Mouse (Mus musculus) hindbrain, embryonic 16.5 days (tissue): ENCODE measurements around the gene Fam160a1. TPM values are rescaled to one million over a fixed set of nuclear protein-coding genes. Genes with fewer than 3 reads are reported as not detected.

Experiments used
- ATAC-seq: fragments of 200-750 bp; cut with Nextera tagmentation; 2 replicates; pipeline ENCODE4 v1.8.0; 2017; ENCODE audit warnings: moderate TSS enrichment, moderate library complexity
- H3K27ac ChIP-seq: fragments of 300-500 bp; sonication (generic); 2 replicates; pipeline ENCODE4 v1.5.1; 2014; ENCODE audit warnings: low read depth, mild to moderate bottlenecking, control low read depth, low read length, moderate library complexity
- H3K27me3 ChIP-seq: fragments of 300-500 bp; sonication (generic); replicated peaks from 2 replicates; pipeline ENCODE4 v1.6.1; 2014; ENCODE audit warnings: low read length; ENCODE audit not compliant: control insufficient read depth, insufficient read depth
- H3K36me3 ChIP-seq: fragments of 300-500 bp; sonication (generic); 2 replicates; pipeline ENCODE4 v1.6.1; 2014; ENCODE audit warnings: mild to moderate bottlenecking, low read length, moderate library complexity, mixed read lengths; ENCODE audit not compliant: control insufficient read depth, insufficient read depth
- H3K4me1 ChIP-seq: fragments of 300-500 bp; sonication (generic); 2 replicates; pipeline ENCODE4 v1.6.1; 2014; ENCODE audit warnings: low read depth, low read length; ENCODE audit not compliant: control insufficient read depth, insufficient read depth
- H3K4me2 ChIP-seq: fragments of 300-500 bp; sonication (generic); 2 replicates; pipeline ENCODE4 v1.6.1; 2014; ENCODE audit warnings: mild to moderate bottlenecking, low read length, control low read depth, moderate library complexity
- H3K4me3 ChIP-seq: fragments of 300-500 bp; sonication (generic); 2 replicates; pipeline ENCODE4 v1.5.1; 2014; ENCODE audit warnings: mild to moderate bottlenecking, low read length, control low read depth, moderate library complexity
- H3K9ac ChIP-seq: fragments of 300-500 bp; sonication (generic); 2 replicates; pipeline ENCODE4 v1.6.1; 2014; ENCODE audit warnings: low read depth, mild to moderate bottlenecking, control low read depth, low read length, moderate library complexity
- H3K9me3 ChIP-seq: fragments of 300-500 bp; sonication (generic); 2 replicates; pipeline ENCODE4 v1.6.1; 2014; ENCODE audit warnings: mild to moderate bottlenecking, low read length, moderate library complexity; ENCODE audit not compliant: control insufficient read depth
- WGBS: fragments of 180-500 bp; shearing (Covaris S2); extraction: QIAGEN DNeasy Blood & Tissue Kit; methylation state at CpG from one replicate; pipeline ENCODE4 v1.1.7; 2014; 5-methylcytosine and 5-hydroxymethylcytosine counted together
- polyA plus RNA-seq: library from polyadenylated mRNA; unstranded; fragments of >200 nt; fragmentation: Nextera tagmentation; extraction: Ambion mirVana; gene quantifications from 2 replicates; pipeline ENCODE4 v1.2.1, GENCODE M21; 2015

Gene Fam160a1
- polyA plus RNA-seq, 1 experiment from 2014 or later: 0.63 TPM

DNA sequence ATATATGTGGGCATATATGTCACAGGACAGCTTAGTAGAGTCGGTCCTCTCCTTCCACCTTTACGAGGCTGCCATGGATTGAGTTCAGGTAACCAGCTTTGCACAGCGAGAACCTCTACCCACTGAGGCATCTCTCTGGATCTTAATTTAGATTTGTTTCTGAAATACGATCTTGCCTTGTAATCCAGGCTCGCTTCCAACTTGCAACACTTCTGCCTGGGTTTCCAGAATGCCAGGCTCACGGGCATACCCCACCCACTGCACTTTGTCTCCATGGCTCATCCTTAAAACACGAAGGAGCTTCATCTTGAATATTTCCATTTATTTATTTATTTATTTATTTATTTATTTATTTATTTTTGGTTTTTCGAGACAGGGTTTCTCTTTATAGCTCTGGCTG lies 131.8 kb downstream of the Fam160a1 start:
- WGBS: 91% methylated on average over 8 of the region's 8 CpGs
- H3K36me3 ChIP-seq: no peaks in the 10 kb centered on the region
- H3K9ac ChIP-seq: no peak overlapping the region

DNA sequence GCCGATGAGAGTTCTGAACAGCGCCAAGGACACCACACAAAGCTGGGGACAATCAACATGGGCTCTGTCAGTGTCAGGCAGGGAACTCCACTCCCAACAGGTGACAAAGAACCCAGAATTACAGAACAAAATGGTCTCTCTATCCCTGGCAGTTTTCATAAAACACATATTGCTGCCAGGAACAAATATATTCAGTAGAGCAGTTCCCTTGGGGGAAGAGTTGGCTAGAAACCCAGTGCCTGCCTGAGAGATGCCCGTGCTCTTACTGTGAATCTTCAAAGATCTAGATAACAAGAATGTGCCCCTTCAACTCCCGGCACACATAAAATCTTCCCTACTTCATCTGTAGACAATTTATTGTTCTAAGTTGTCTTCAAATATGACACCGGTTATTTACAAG lies 133.5 kb downstream of the Fam160a1 start:
- Histone ChIP-seq H3K4me3 (no peak overlapping the region), H3K4me2 (no peak overlapping the region), H3K27ac (no peak overlapping the region), H3K27me3 (no peaks in the 10 kb centered on the region), H3K9ac (no peak overlapping the region), H3K36me3 (no peaks in the 10 kb centered on the region), H3K9me3 (no peaks in the 10 kb centered on the region), H3K4me1 (no peaks in the 10 kb centered on the region)
- WGBS: 86% methylated on average over 5 of the region's 5 CpGs
- no peak for ATAC-seq

More for the DNA sequence above, 131.8 kb downstream of the Fam160a1 start:
- Histone ChIP-seq H3K27ac (no peak overlapping the region), H3K4me1 (no peaks in the 10 kb centered on the region), H3K4me3 (no peak overlapping the region), H3K9me3 (no peaks in the 10 kb centered on the region), H3K27me3 (no peaks in the 10 kb centered on the region), H3K4me2 (no peak overlapping the region)
- no peak for ATAC-seq

DNA sequence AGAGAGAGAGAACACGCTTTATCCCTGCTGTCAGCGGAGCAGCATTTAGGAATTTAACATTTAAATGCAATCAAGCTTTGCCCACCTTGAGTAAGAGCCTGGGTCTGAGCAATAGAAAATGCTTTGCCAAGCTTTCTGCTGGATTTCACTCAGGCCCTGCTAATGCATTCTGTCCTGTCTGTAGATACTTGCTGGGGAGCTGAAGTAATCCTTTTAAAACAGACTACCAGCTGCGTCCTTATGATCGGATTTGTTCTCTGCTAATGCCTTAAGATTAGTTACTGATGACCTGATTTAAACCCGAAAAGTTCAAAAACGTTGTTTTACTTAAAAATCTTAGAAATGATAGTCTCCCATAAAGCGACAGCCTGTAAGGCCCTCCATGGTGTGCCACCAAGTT lies 136.0 kb downstream of the Fam160a1 start:
- no peak overlapping the region for H3K9ac ChIP-seq
- H3K4me2 ChIP-seq: no peak overlapping the region
- no peak overlapping the region for H3K27ac ChIP-seq
- H3K27me3 ChIP-seq: no peaks in the 10 kb centered on the region
- no peaks in the 10 kb centered on the region for H3K36me3 ChIP-seq
- no peak overlapping the region for H3K4me3 ChIP-seq
- no peaks in the 10 kb centered on the region for H3K4me1 ChIP-seq
- H3K9me3 ChIP-seq: no peaks in the 10 kb centered on the region
- no peak for ATAC-seq
- WGBS: 74% methylated on average over 7 of the region's 7 CpGs

DNA sequence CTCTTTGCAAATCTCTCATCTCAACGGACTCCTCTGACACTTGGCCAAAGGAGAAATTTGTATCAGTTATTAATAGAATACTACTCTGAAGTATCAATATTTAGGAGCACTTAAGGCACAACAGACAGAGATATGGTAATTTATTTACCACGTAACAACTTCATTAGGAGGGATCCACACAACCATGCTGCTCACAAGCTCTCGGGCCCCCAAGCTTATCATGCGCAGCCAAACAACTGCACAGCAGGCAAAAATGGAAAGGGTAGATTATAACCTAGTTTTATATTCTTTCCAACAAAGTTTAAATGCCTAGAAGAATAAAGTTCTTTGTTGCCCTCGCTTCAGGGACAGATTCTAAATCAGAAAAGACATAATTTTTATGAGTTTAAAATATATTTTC lies 137.1 kb downstream of the Fam160a1 start:
- no peak overlapping the region for H3K27ac ChIP-seq
- no peaks in the 10 kb centered on the region for H3K9me3 ChIP-seq
- 83% methylated on average over 5 of the region's 5 CpGs for WGBS
- H3K36me3 ChIP-seq: no peaks in the 10 kb centered on the region
- no peaks in the 10 kb centered on the region for H3K27me3 ChIP-seq
- no peak overlapping the region for H3K9ac ChIP-seq
- no peak overlapping the region for H3K4me2 ChIP-seq
- no peak overlapping the region for H3K4me3 ChIP-seq
- H3K4me1 ChIP-seq: no peaks in the 10 kb centered on the region
- no peak for ATAC-seq

DNA sequence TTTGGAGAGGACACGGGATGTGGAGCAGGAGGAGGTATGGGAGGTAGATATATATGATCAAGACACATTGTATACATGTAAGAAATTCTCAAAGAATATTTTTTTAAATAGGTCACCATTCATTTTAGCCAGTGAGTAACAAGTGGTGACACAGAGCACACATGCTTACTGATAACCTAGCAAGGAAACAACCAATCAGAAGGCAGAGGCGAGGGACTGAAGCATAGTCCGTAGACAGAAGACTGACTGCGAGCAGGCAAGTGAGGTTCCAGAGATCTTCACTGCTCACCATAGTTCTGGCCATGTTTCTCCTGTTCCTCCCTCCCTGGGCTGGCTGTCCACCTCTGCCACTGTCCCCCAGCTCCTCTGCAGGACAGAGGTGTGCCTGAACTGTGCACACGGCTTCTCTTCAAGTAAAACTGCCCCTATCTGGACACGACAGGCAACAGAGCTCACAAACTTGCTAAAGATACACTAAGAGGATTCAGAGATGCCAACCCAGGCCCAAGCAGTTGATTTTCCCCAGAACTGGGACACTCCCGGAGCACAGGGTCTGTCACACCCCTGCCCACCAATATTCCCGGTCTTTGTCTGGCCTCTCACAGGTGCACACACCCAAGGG lies 137.7 kb downstream of the Fam160a1 start:
- Histone ChIP-seq H3K9ac (no peak overlapping the region), H3K4me3 (no peak overlapping the region), H3K27me3 (no peaks in the 10 kb centered on the region), H3K4me1 (no peaks in the 10 kb centered on the region), H3K27ac (no peak overlapping the region), H3K36me3 (no peaks in the 10 kb centered on the region), H3K4me2 (no peak overlapping the region), H3K9me3 (no peaks in the 10 kb centered on the region)
- ATAC-seq: no peak
- whole genome bisulfite sequencing: 82% methylated on average over 8 of the region's 8 CpGs

DNA sequence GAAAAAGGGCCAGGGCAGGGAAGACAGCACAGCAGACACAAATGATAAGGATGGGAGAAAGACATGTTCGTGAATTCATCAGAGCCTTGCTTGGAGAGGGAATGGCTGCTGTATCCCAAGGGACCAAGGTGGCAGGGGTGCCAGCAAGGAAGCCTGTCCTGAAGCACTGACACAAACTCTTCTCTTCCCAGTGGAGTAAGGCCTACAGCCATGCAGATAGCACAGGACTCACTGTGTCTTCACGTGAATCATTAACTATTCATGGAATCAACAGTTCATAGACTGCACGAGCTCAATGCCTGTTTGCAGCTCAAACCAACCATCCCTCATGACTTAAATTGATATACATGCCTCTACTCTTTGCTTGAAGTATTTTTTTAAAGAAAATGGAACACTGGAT lies 139.1 kb downstream of the Fam160a1 start:
- no peak overlapping the region for H3K4me2 ChIP-seq
- no peak for ATAC-seq
- H3K4me1 ChIP-seq: no peaks in the 10 kb centered on the region
- no peaks in the 10 kb centered on the region for H3K27me3 ChIP-seq
- no peaks in the 10 kb centered on the region for H3K9me3 ChIP-seq
- no peak overlapping the region for H3K27ac ChIP-seq
- H3K36me3 ChIP-seq: no peaks in the 10 kb centered on the region
- H3K9ac ChIP-seq: no peak overlapping the region
- H3K4me3 ChIP-seq: no peak overlapping the region
- WGBS: 65% methylated on average over 3 of the region's 3 CpGs

DNA sequence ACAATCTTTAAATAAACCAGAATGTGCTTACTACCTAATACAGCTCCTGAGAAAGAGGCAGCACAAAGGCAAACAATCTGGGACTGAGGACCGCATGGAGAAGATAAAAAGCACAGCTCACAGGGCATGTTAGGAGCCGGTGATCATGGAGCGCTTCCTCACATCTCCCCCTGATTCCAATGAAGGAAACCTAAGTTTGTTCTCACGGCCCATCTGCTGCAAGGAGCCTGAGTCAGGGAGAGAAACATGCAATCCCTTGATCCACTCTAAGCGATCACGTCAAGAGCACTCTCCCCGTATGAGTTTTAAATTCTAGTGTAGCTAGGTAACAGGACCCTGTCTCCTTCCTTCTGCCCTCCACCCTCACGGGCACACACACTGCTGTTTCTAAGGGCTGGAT lies 140.0 kb downstream of the Fam160a1 start:
- H3K9ac ChIP-seq: no peak overlapping the region
- no peaks in the 10 kb centered on the region for H3K4me1 ChIP-seq
- H3K4me2 ChIP-seq: no peak overlapping the region
- no peaks in the 10 kb centered on the region for H3K9me3 ChIP-seq
- H3K36me3 ChIP-seq: no peaks in the 10 kb centered on the region
- 80% methylated on average over 8 of the region's 8 CpGs for WGBS
- no peak overlapping the region for H3K4me3 ChIP-seq
- no peak overlapping the region for H3K27ac ChIP-seq
- H3K27me3 ChIP-seq: no peaks in the 10 kb centered on the region
- no peak for ATAC-seq

DNA sequence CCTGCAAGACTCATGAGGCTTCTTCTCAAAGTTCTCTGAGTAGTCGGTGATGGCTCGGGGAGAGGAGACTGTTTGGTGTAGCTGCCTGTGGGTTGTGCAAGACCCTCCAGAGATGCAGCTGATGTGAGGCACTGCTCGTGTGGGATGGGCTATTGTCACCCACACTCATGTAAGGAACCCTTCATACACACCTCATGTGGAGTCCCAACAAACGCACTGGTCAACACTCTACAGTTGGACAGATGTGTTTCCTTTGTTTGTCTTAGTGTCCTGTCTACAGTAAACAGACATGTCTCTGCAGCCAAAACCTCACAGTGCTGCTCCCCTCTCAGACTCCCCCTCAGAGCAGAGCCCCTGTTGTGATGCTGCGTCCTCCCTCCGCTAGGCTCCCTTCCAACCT lies 147.2 kb downstream of the Fam160a1 start:
- Histone ChIP-seq H3K27ac (no peak overlapping the region), H3K9ac (no peak overlapping the region), H3K4me3 (no peak overlapping the region), H3K9me3 (no peaks in the 10 kb centered on the region), H3K4me2 (no peak overlapping the region), H3K4me1 (no peaks in the 10 kb centered on the region), H3K27me3 (no peaks in the 10 kb centered on the region), H3K36me3 (no peaks in the 10 kb centered on the region)
- no peak for ATAC-seq
- 85% methylated on average over 6 of the region's 6 CpGs for WGBS

DNA sequence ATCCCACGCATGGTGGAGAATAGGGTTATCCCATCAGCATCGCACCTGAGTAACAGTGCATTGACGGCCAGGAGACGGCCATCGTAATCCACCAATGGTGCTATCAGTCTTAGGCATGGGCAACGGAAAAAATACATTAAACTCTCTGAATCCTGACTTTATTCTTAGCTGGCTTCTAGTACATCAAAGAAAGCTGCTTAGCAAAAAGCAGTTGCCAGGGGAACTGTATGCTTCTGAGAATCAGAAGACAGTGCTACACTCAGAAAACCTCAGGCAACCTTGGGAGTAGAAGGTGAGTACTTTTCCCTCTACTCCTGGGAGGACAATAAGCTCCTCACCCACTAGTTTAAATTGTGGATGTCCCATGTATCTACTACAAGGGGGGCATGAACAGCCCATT lies 149.4 kb downstream of the Fam160a1 start:
- no peaks in the 10 kb centered on the region for H3K9me3 ChIP-seq
- no peaks in the 10 kb centered on the region for H3K27me3 ChIP-seq
- 91% methylated on average over 6 of the region's 6 CpGs for WGBS
- H3K36me3 ChIP-seq: no peaks in the 10 kb centered on the region
- H3K27ac ChIP-seq: no peak overlapping the region
- no peaks in the 10 kb centered on the region for H3K4me1 ChIP-seq
- ATAC-seq: no peak
- no peak overlapping the region for H3K9ac ChIP-seq
- H3K4me3 ChIP-seq: no peak overlapping the region
- H3K4me2 ChIP-seq: no peak overlapping the region

DNA sequence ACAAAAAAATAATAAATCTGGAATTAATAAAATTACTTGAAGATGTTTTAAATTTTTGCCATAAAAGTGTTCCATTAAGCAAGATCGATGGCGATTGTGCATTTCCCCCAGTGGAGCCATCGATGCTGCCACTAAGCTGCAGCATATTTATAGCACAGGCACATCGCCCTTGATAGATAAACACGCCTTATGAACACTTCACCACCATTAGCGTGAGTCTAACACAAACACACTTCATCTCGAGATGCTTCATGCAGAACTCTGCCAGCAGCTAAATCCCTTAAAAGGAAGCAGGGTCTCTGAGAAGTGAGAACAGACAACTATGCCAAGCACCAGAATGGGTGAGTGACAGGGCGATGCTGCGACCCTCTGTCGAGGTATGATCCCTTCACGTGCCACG lies 150.4 kb downstream of the Fam160a1 start:
- Histone ChIP-seq H3K4me2 (no peak overlapping the region), H3K27me3 (no peaks in the 10 kb centered on the region), H3K9ac (no peak overlapping the region), H3K4me1 (peaks cover 3% of the 10 kb centered on the region; the same call in 1 of the 2 replicates), H3K36me3 (no peaks in the 10 kb centered on the region), H3K27ac (no peak overlapping the region), H3K4me3 (no peak overlapping the region), H3K9me3 (no peaks in the 10 kb centered on the region)
- no peak for ATAC-seq
- WGBS: 75% methylated on average over 12 of the region's 12 CpGs
